Mouse (Mus musculus): ENCODE results near the gene Spem2. TPM values are rescaled to one million over a fixed set of nuclear protein-coding genes. Genes with fewer than 3 reads are reported as not detected.
A peak's percentile ranks its signal among the peaks of the same experiment; 100 is the strongest.

The Spem2 gene
- polyA plus RNA-seq, 1 experiment: 858 TPM

DNA sequence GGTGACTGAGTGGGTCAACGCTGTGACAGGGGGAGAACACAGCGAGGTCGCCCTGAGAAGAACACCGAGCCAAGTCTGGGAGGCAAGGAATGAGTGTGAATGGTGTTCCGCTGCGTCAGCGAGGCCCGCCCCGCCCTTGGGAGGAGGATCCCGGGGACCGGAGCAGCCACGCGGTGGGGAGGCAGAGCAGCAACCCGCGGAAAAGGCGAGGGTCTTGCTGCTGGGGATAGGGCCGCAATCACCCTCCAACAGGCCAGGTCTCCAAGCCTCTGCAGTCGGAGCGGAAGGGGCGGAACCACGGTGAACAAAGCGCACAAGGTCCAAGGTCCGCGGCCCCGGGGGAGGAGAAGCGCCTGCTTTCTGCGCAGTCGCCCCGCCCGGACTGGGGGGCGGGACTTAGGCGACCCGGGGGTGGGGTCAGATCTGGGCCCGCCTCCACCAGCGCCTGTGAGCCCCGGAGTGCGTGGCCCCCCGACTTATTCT lies 28.0 kb upstream of the Spem2 start, which contains the start of gene Plscr3:
TSS of gene Plscr3 (plus strand) at position 179 of the 483 bp plus-strand sequence.
- H3K4me3 ChIP-seq (ENCODE audit: control insufficient read depth, low read depth, low read length): peak within 1 kb of the TSS; percentile 86
- no peaks in the 10 kb centered on the region for H3K27me3 ChIP-seq (ENCODE audit: control insufficient read depth, insufficient read depth, low read length)
- H3K27ac ChIP-seq (ENCODE audit: control insufficient read depth, insufficient read depth, low read depth, low read length): peak within 1 kb of the TSS; percentile 83
- H3K4me1 ChIP-seq (ENCODE audit: control insufficient read depth, insufficient read depth, low read length): peaks cover 6% of the 10 kb centered on the region
- H3K36me3 ChIP-seq (ENCODE audit: control insufficient read depth, insufficient read depth, low read length): no peaks in the 10 kb centered on the region
- TF ChIP-seq CTCF (IDR thresholded peaks at IDR 0.05; ENCODE audit: control insufficient read depth, insufficient read depth, insufficient replicate concordance, low read depth, low read length) (no peak), POLR2A (IDR thresholded peaks at IDR 0.05; ENCODE audit: control insufficient read depth, low read depth, low read length) (peak; percentile 36; the same call in 1 of the 2 replicates)

DNA sequence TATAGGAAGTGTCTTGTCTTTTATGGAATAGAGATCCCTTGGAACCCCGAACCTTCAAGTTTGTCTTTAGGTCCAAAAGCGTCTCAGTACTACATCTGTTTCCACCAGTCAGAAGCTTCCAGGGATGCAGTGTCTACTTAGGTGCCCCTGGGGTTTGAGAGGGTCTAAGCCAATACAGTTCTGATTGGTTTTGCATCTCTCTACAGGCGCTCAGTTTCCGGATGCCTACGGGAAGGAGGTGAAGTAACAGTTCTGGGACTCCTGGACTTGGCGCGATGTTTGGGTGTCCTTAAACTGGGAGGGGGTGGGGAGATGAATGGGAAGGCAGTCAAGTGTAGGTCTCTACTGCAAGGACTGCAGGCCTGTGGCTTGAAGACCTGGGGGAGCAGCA lies 20.4 kb upstream of the Spem2 start:
- H3K4me1 ChIP-seq (ENCODE audit: control insufficient read depth, insufficient read depth, low read length): peaks cover 36% of the 10 kb centered on the region
- peak overlapping the region; percentile 63 for H3K4me3 ChIP-seq (ENCODE audit: control insufficient read depth, low read depth, low read length)
- no peak for TF ChIP-seq CTCF (IDR thresholded peaks at IDR 0.05; ENCODE audit: control insufficient read depth, insufficient read depth, insufficient replicate concordance, low read depth, low read length)
- TF ChIP-seq POLR2A (IDR thresholded peaks at IDR 0.05; ENCODE audit: control insufficient read depth, low read depth, low read length): no peak
- H3K36me3 ChIP-seq (ENCODE audit: control insufficient read depth, insufficient read depth, low read length): no peaks in the 10 kb centered on the region
- 0 out of 2 replicates have a peak overlapping the region, but pooled peaks have one; percentile 0 for H3K27ac ChIP-seq (ENCODE audit: control insufficient read depth, insufficient read depth, low read depth, low read length)
- no peaks in the 10 kb centered on the region for H3K27me3 ChIP-seq (ENCODE audit: control insufficient read depth, insufficient read depth, low read length)

DNA sequence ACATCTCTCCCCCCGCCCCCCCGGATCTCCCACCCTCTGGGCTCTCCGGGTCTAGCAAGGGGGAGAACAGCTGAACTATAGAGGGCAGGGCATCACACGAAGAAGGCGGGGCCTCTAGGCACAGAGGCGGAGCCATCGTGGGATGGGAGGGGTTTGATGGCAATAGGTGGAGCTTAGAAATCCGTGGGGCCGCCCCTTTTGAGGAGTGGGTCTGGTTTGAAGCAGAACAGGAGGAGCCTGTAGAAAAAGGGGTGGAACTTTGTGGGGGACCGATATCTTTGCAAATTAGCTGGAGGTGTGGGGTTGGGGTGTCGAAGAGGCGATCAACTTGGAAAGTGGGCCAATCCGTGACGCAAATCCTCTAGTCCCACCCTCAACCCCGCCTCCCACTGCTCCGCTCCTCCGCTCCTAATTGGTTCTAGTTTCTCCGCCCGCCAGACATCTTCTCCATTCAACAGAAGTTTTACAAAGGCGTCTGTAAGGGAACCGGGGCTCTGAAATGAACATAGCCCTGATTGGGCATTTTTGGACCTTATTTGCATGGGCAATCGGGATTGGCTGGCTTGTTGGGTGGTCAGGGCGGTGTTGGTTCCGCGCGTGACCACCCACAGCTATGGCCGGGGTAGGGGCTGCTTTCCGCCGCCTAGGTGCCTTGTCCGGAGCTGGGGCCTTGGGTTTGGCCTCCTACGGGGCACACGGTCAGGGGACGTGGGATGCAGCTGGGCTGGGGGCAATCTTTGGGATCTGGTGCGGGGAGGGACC lies 19.9 kb upstream of the Spem2 start, which contains the start of gene Tmem256:
TSS of gene Tmem256 (plus strand) at position 563 of the 762 bp plus-strand sequence.
- peaks cover 39% of the 10 kb centered on the region for H3K4me1 ChIP-seq (ENCODE audit: control insufficient read depth, insufficient read depth, low read length)
- H3K27ac ChIP-seq (ENCODE audit: control insufficient read depth, insufficient read depth, low read depth, low read length): peak within 1 kb of the TSS; percentile 65
- H3K27me3 ChIP-seq (ENCODE audit: control insufficient read depth, insufficient read depth, low read length): no peaks in the 10 kb centered on the region
- no peak for TF ChIP-seq CTCF (IDR thresholded peaks at IDR 0.05; ENCODE audit: control insufficient read depth, insufficient read depth, insufficient replicate concordance, low read depth, low read length)
- TF ChIP-seq POLR2A (IDR thresholded peaks at IDR 0.05; ENCODE audit: control insufficient read depth, low read depth, low read length): no peak; the same call in 1 of the 2 replicates
- H3K36me3 ChIP-seq (ENCODE audit: control insufficient read depth, insufficient read depth, low read length): no peaks in the 10 kb centered on the region
- peak within 1 kb of the TSS; percentile 63 for H3K4me3 ChIP-seq (ENCODE audit: control insufficient read depth, low read depth, low read length)

DNA sequence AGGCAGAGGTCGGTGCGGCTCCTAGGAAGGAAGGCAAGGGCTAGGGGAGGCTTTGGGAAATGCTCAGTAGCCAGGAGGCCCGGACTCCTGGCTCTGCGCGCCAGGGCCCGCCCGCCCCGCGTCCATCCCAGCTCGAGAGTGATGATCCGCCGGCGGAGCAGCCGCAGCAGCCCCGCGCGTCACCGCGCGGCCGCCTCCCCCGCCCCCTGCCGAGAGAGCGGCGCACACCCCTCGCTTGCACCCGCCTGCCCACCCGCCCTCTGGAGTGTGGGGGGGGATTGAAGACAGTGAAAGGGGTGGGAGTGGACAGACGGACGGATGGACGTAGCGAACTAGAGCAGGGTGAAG lies 19.3 kb upstream of the Spem2 start, which contains the start of gene Nlgn2:
TSS of gene Nlgn2 (minus strand) at position 181 of the 348 bp plus-strand sequence.
- H3K4me1 ChIP-seq (ENCODE audit: control insufficient read depth, insufficient read depth, low read length): peaks cover 39% of the 10 kb centered on the region
- no peaks in the 10 kb centered on the region for H3K27me3 ChIP-seq (ENCODE audit: control insufficient read depth, insufficient read depth, low read length)
- H3K4me3 ChIP-seq (ENCODE audit: control insufficient read depth, low read depth, low read length): peak within 1 kb of the TSS; percentile 63
- H3K36me3 ChIP-seq (ENCODE audit: control insufficient read depth, insufficient read depth, low read length): no peaks in the 10 kb centered on the region
- peak within 1 kb of the TSS; percentile 65 for H3K27ac ChIP-seq (ENCODE audit: control insufficient read depth, insufficient read depth, low read depth, low read length)
- TF ChIP-seq POLR2A (IDR thresholded peaks at IDR 0.05; ENCODE audit: control insufficient read depth, low read depth, low read length): peak; percentile 10; the same call in 1 of the 2 replicates
- TF ChIP-seq CTCF (IDR thresholded peaks at IDR 0.05; ENCODE audit: control insufficient read depth, insufficient read depth, insufficient replicate concordance, low read depth, low read length): no peak

DNA sequence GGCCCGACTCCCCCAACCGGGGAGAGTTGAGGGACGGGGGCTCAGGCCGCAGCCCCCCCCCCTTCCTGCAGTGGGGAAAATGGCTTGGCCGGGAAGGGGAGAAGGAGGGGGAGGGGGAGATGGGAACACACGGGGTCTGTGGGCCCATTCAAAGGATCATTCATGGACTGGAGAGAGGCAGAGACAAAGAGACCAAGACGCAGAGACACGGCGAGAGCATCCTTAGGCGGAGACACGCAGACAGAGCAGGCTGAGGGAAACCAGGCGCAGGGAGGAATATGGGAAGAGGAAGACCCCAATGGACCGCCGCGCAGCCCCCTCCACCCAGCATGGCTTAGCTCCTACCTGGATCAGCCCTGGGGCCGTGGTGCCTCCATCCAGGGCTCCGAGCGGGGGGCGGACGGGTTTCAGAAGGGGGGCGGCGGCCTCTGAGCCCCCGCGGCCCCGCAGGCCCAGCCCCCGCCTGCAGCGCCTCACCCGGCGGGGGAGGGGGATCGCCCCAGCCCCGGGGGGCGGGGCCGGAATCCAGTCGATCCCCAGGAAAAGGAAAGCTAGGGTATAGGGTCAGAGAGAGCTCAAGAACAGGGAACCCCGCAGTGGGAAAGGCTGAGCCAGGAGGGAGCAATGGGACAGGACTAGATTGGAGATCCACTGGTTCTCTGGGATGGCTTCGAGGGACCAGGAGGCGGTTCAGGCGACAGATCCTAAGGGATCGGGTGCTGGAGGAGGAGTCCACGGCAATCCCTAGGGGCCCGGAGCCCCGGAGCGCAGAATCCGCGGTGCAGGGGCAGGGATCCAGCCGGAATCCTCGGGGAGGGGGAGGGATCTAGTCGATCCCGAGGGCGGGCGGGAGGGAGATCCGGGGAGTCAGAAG lies 18.7 kb upstream of the Spem2 start:
- peaks cover 39% of the 10 kb centered on the region for H3K4me1 ChIP-seq (ENCODE audit: control insufficient read depth, insufficient read depth, low read length)
- H3K27ac ChIP-seq (ENCODE audit: control insufficient read depth, insufficient read depth, low read depth, low read length): no peak overlapping the region

DNA sequence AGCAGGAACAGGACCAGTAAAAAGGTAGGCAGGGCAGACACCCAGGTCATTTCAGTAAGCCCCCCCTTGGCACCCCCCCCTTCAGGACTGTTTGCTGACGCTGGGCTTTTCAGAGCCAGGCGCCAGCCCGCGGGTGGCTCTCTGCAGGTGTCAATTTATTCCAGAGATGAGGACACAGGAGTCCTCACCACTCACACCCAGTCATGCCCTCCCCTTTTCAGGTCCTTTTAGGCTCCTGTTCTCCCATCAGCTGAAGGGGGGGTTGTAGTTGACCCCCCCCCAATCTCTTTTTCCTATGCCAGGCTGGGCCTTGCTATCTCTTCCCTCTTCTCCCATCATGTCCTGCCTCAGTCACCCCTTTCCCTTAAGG lies 17.7 kb upstream of the Spem2 start:
- no peak overlapping the region for H3K4me3 ChIP-seq (ENCODE audit: control insufficient read depth, low read depth, low read length)
- H3K4me1 ChIP-seq (ENCODE audit: control insufficient read depth, insufficient read depth, low read length): peaks cover 39% of the 10 kb centered on the region
- no peak overlapping the region for H3K27ac ChIP-seq (ENCODE audit: control insufficient read depth, insufficient read depth, low read depth, low read length)
- no peaks in the 10 kb centered on the region for H3K27me3 ChIP-seq (ENCODE audit: control insufficient read depth, insufficient read depth, low read length)
- no peak for TF ChIP-seq CTCF (IDR thresholded peaks at IDR 0.05; ENCODE audit: control insufficient read depth, insufficient read depth, insufficient replicate concordance, low read depth, low read length)
- no peak for TF ChIP-seq POLR2A (IDR thresholded peaks at IDR 0.05; ENCODE audit: control insufficient read depth, low read depth, low read length)
- no peaks in the 10 kb centered on the region for H3K36me3 ChIP-seq (ENCODE audit: control insufficient read depth, insufficient read depth, low read length)

More for the DNA sequence above, 18.7 kb upstream of the Spem2 start:
- Histone ChIP-seq H3K27me3 (ENCODE audit: control insufficient read depth, insufficient read depth, low read length) (no peaks in the 10 kb centered on the region), H3K36me3 (ENCODE audit: control insufficient read depth, insufficient read depth, low read length) (no peaks in the 10 kb centered on the region), H3K4me3 (ENCODE audit: control insufficient read depth, low read depth, low read length) (peak overlapping the region; percentile 63)
- TF ChIP-seq POLR2A (IDR thresholded peaks at IDR 0.05; ENCODE audit: control insufficient read depth, low read depth, low read length): no peak

Data from testis, adult 2 months (tissue).